In genomic region chr15:56016070-56016469, GRCm38 (mm10) we compare ENCODE assay signal across 29 mouse cellular contexts.
"Had no signal": no experiment of that assay in that cellular context is flagged by ENCODE, and none has a peak within 500 bp of the region (broad histone marks: within the 10 kb centered on the region; RNA-seq: fewer than 3 reads in every experiment).

No protein-coding gene starts in this region.

- H3K9me3 ChIP-seq: limb, embryonic 10.5 days; limb, embryonic 12.5 days; limb, embryonic 13.5 days; limb, embryonic 15.5 days; liver, embryonic 12.5 days; liver, embryonic 13.5 days; liver, embryonic 15.5 days; lung, embryonic 15.5 days; megakaryocyte, embryonic 14.5 days; midbrain, embryonic 10.5 days; midbrain, embryonic 12.5 days; midbrain, embryonic 13.5 days; midbrain, embryonic 15.5 days; neural tube, embryonic 12.5 days had no signal

- H3K4me2 ChIP-seq: limb, embryonic 12.5 days; limb, embryonic 13.5 days; limb, embryonic 15.5 days; liver, embryonic 11.5 days; liver, embryonic 12.5 days; liver, embryonic 13.5 days; liver, embryonic 15.5 days; lung, embryonic 14.5 days; lung, embryonic 15.5 days; midbrain, embryonic 11.5 days; midbrain, embryonic 12.5 days; midbrain, embryonic 13.5 days; midbrain, embryonic 15.5 days; neural tube, embryonic 12.5 days had no signal

- H3K27ac ChIP-seq: limb, embryonic 10.5 days; limb, embryonic 12.5 days; limb, embryonic 13.5 days; limb, embryonic 15.5 days; liver, embryonic 12.5 days; liver, embryonic 13.5 days; liver, embryonic 14.5 days; liver, embryonic 15.5 days; lung, embryonic 15.5 days; macrophage; midbrain, embryonic 10.5 days; midbrain, embryonic 12.5 days; midbrain, embryonic 13.5 days; midbrain, embryonic 15.5 days; neural tube, embryonic 12.5 days had no signal

- H3K36me3 ChIP-seq: limb, embryonic 10.5 days; limb, embryonic 12.5 days; limb, embryonic 13.5 days; limb, embryonic 15.5 days; liver, embryonic 12.5 days; liver, embryonic 13.5 days; liver, embryonic 15.5 days; lung, embryonic 15.5 days; midbrain, embryonic 10.5 days; midbrain, embryonic 12.5 days; midbrain, embryonic 13.5 days; midbrain, embryonic 15.5 days; neural tube, embryonic 12.5 days had no signal

- DNase-seq: left cerebral cortex, postnatal 4 days; liver, embryonic 13.5 days; liver, postnatal 0 days; lung, adult 18-20 months; lung, adult 2 months; lung, embryonic 14.5 days; lung, postnatal 10 days; lung, postnatal 14 days; lung, postnatal 36 days; lung, postnatal 4 days; midbrain, embryonic 14.5 days had no signal

- H3K9ac ChIP-seq: limb, embryonic 12.5 days; limb, embryonic 13.5 days; limb, embryonic 15.5 days; liver, embryonic 12.5 days; liver, embryonic 13.5 days; liver, embryonic 14.5 days; liver, embryonic 15.5 days; liver, postnatal 0 days; lung, embryonic 14.5 days; lung, embryonic 15.5 days; midbrain, embryonic 12.5 days; midbrain, embryonic 13.5 days; midbrain, embryonic 15.5 days; neural tube, embryonic 12.5 days had no signal

- H3K4me3 ChIP-seq: limb, embryonic 10.5 days; limb, embryonic 12.5 days; limb, embryonic 13.5 days; limb, embryonic 15.5 days; liver, embryonic 12.5 days; liver, embryonic 13.5 days; liver, embryonic 15.5 days; lung, embryonic 15.5 days; megakaryocyte, embryonic 14.5 days; midbrain, embryonic 10.5 days; midbrain, embryonic 12.5 days; midbrain, embryonic 13.5 days; midbrain, embryonic 15.5 days; myocyte; neural tube, embryonic 12.5 days had no signal

- H3K4me1 ChIP-seq: limb, embryonic 10.5 days; limb, embryonic 12.5 days; limb, embryonic 13.5 days; limb, embryonic 15.5 days; liver, embryonic 12.5 days; liver, embryonic 13.5 days; liver, embryonic 15.5 days; lung, embryonic 15.5 days; megakaryocyte, embryonic 14.5 days; midbrain, embryonic 10.5 days; midbrain, embryonic 12.5 days; midbrain, embryonic 13.5 days; midbrain, embryonic 15.5 days; neural tube, embryonic 12.5 days had no signal

- H3K27me3 ChIP-seq: limb, embryonic 12.5 days; limb, embryonic 13.5 days; limb, embryonic 15.5 days; liver, embryonic 12.5 days; liver, embryonic 13.5 days; liver, embryonic 15.5 days; lung, embryonic 15.5 days; midbrain, embryonic 12.5 days; midbrain, embryonic 13.5 days; midbrain, embryonic 15.5 days; neural tube, embryonic 12.5 days had no signal
